Mouse (Mus musculus) thymus, postnatal 25 days (tissue): ENCODE results near the gene Tbc1d2b.

Experiments used
- DNase-seq: peaks from one replicate; pipeline ENCODE4 v3.0.0; 2022

The Tbc1d2b gene

DNA sequence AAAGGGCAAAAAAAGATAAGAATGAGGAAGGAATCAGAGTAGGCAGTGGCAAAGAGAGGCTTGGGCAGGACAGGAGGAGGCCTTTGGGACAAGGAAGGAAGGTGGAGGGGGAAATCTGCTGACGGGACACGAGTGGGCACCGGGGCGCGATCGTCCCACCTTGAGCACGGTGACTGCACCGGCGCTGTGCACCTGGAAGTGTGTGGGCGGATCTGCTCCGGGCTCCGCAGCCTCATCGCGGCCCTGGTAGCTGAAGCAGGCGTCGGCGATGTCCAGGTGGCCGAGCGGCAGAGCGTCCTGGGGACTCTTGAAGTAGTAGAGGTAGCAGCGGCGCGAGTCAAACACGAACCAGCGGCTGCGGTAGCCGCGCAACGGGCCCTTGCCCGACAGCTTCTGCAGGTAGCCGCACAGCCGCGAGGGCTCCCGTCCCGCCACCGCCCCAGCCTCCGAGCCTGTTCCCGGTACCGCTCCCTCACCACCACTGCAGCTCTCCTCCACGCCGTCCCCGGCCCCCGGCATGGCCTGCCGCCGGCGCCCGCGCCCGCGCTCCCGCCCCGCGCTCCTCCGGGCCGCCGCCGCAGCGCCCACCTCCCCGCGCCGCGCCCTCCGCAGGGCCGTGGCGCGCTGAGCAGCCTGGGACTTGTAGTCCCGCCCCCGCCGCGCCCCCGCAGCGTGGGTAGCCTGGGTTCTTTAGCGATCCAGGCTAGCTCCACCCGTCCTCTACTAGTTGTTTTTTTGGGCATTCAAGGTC, at the start of gene Tbc1d2b:
Gene Tbc1d2b (minus strand): TSS at position 612 of the 751 bp plus-strand sequence.
- peak; percentile 79 for DNase-seq

DNA sequence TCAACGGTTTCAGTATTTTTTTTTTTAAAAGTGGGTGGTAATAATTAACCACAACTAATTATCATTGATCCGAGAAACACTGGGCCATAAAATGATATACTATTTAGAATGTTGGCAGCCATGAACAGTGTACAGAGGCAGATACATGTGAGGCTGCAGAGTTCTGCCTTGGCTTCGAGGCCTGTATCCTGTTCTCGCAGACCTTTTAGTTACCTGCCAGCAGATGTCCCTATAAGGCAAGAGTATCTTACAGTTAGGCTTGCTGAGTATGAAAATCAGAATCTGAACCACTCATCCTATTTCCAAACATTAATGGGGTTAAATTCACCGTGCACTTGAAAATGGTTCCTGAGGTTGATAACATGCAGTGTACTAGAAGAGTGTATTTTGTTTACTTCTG, 45.7 kb upstream of the Tbc1d2b start:
- no peak for DNase-seq

DNA sequence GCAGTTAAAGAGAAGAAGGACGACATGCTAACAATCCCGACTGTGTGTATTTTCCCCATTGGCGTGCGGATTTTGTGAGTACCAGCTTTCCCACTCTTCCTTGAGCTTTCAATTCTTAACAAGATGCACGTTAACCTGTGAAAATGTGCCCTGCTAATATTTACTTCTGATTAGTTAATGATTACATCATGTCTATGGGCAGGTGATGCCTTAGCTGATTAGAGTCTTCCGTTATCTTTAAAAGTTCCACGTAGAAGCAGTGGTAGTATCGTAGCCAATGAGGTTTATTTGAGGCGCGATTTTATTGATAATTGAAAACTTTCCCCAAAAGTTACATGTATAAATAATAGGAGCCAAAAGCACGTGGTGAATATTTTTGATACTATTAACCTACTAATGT, 45.1 kb upstream of the Tbc1d2b start:
- DNase-seq = no peak

DNA sequence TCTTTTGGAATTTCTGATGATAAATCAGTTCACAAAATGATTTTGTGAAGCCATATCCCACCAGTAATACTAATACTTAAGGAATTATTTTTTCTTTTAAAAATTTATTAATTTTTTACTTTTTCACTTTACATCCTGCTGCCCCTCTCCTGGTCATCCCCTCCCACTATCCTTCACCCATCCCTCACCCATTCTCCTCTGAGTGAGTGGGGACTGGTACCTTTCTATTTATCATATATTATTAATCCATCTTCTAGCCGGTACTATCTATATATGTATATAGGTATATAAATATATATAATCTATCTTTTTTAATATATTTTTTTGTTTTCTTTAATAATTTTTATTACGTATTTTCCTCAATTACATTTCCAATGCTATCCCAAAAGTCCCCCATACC, 33.6 kb upstream of the Tbc1d2b start:
- no peak for DNase-seq

DNA sequence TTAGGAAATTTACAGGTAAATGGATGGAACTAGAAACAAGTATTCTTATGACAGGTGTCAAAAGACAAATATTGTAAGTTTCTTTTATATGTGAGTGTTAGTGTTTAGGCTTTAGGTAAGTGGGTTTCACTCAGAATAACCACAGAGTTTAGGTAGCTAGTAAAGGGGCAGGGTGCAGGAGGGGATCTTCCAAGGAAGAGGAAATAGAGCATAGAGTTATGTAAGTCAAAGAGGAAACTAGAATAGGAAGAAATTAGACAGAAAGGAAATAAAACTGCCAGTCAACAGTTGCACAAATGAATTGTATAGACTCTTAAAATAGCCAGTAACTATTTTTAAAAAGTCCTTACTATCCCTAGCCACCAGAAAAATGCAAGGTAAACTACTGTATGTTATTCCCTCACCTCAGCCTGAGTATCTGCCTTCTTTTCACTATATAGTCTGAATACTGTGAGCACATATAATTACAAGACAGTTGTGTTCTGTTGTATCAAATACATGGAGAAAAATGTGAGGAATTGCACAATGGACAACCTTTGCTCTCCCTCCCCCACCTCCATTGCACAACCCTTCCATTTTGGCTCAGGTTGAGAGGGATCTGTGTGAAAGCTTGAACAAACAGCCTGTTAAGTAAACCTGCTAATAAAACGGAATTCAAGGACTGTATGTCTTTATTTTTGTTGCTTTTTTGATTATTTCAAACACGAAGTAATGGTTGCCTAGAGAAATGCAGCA, 32.7 kb upstream of the Tbc1d2b start:
- DNase-seq = no peak

DNA sequence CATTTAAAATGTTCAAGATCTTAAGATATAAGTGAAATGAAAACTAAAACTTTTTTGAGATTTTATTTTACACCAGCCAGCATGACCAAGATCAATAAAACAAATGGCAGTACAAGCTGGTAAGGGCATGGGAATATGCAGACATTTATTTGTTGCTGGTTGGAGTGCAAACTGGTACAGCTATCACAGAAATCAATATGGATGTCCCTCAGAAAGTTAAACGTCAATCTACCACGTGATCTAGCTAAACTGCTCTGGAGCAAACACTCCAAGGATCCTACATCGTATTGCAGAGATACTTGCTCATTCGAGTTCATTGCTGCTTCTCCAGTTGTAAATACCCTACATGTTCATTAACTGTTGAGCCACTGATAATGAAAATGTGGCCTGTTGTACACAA, 32.1 kb upstream of the Tbc1d2b start:
- no peak for DNase-seq

DNA sequence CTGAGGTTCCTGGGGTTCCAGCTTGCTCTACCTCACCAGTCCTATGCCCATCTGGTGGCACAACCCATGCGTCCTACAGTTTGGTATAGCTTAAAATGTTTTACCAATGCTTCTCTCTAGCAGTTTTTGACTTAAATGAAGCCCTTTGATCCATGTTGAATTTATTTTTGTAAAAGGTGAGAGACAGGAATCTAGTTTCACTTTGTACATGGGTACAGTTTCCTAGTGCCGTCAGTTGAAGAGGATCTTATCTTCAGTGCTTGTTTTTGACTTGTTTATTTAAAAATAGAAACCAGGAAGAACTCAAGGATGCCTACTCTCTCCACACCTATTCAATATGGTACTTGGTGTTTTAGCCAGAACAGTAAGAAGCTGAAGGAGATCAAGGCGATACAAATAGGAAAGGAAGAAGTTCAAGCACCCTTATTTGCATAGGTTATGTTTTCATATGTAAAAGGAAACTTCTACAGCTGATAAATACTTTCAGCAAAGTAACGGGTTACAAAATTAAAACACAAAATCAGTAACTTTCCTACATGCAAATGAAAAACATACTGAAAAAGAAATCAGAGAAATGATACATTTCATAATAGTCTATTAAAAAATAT, 30.6 kb upstream of the Tbc1d2b start:
- no peak for DNase-seq

DNA sequence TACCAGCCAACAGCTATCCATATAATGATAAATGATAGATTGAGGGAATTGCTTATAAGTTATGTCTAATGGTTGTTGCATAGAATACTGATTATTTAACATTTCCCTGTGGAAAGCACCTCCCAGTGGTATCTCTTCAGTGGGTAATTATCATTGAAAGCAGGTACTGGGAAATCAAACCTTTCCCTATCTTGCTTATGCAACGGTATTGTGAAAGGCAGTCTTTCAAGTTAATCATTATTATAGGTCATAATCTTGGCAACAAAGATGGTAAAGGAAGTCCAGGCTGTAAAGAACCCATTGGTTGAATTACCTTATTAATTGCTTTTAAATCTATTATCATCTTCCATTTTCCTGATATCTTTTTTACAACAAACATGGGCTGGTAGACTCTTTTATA, 27.0 kb upstream of the Tbc1d2b start:
- no peak for DNase-seq

DNA sequence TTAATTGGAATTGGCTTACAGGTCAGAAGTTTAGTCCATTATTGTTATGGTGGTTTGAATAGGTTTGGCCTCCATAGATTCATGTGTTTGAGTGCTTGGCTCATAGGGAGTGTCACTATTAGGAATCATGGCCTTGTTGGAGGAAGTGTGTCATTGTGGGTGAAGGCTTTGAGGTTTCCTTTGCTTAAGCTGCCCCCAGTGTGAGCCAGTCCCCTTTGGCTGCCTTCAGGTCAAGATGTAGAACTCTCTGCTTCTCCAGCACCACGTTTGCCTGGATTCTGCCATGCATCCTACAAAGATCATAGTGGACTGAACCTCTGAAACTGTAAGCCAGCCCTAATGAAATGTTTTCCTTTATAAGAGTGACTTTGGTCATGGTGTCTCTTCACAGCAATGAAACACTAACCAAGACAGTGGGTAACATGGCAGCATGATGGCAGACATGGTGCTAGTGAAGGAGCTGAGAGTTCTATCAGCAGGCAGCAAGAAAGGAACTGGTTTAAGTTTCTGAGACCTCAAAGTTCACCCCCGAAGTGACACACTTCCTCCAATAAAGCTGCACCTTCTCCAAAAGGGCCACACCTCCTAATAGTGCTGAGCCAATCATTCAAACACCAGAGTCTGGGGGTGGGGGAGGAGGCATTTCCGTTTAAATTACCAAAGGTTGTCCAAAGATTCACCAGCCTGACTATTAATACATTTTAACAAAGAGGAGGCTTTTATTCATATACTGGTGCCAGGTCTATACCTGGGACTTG, 23.2 kb upstream of the Tbc1d2b start:
- no peak for DNase-seq

DNA sequence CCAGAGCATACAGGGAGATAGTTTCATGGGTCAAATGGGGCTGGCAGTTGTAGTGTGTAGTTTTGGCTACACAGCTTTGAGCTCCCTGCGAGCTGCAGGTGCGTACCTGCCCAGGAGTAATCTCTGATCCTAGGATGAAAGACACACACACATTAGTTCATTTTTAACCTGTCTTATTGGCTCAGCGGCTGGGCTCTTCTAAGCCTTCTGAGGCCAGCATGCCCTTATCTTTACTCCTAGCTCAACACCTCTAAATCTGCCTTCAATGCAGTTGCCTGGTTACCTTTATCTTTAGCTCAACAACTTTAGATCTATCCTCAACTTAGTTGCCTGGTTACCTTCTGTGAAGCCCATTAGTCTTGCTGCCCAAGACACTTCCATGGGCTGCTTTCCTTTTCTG, 7.8 kb upstream of the Tbc1d2b start:
- no peak for DNase-seq

DNA sequence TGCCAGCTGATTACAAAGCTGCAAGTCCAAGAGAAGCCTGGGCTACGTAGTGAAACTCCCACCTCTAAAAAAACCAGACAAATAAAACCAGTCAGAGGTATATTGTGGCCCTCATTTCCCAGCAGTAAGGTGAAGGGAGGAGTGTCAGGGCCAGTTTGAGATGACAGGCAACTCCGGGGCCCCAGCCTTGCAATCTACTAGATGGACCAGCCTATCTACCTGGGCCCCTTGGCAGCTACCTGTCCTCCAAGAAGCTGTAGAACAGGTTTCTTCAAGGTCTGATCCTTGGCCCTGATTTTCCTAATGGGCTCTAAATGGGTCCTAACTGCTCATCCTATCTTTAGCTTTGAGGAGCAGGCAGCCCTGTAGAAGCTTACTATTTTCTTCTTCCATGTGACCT, 7.3 kb upstream of the Tbc1d2b start:
- no peak for DNase-seq

DNA sequence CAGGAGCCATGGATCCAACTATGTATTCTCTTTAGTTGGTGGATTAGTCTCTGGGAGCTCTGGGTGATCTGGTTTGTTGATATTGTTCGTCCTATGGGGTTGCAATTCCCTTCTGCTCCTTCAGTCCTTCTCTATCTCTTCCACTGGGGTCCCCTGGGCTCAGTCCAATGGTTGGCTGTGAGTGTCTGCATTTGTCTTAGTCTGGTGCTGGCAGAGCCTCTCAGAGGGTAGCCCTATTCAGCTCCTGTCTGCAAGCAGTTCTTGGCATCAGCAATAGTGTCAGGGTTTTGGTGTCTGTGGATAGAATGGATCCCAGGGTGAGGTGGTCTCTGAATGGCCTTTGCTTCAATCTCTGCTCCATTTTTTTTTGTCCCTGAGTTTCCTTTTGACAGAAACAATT, 6.2 kb upstream of the Tbc1d2b start:
- no peak for DNase-seq

DNA sequence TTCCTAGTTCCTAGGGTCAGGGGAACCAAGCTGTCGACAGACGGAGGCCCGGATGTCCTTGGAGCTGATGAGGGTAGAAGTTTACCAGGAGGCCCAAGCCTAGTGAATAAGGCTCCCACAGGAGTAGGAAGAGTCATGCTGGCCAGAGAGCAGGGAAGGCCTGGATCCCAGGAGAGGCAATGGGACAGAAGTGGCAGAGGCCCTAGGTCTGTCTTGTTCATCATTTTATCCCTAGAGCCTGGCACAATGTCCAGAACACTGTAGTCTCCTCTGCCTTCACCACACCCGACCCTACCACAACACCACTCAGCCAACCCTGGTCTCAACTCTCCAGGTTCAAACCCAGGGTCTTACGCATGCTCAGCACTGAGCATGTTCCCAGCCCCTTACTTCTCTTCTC, 5.3 kb upstream of the Tbc1d2b start:
- no peak for DNase-seq

DNA sequence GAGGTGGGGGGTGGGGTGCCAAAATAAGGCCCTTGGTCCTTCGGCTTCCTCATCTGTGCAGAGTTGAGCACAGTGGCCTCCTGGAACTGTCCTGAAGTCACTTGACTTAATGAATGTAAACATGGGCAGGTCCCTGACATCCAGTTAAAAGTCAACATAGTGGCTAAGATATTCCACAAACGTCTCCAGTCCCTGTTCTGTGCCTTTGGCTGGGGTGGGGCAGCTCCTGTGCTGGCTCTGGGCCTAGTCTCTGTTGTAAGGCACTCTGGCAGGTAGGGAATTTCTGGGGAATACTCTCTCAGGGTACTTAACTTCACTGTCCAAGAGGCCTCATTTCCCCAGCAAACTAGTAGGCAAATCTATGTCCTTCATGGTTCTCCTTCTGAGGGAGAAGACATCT, 4.9 kb upstream of the Tbc1d2b start:
- no peak for DNase-seq

DNA sequence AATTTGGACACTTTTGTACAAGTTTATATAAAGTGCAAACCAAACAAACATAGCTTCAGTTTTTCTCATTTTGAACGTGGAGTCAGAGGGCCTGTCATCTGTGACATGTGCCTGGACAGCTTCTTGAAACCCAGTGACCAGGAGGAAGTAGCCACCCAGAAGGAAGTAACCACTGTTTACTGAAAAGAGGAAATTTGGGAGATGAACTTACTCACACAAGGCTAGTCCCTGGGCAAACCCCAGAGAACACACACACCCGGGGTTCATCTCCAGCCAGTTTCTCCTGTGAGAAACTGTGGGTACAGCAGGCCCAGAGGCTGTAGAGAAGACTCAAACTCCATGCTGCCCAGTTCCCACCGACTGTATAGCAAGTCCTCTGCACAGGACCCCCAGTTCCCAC, 3.9 kb upstream of the Tbc1d2b start:
- no peak for DNase-seq

DNA sequence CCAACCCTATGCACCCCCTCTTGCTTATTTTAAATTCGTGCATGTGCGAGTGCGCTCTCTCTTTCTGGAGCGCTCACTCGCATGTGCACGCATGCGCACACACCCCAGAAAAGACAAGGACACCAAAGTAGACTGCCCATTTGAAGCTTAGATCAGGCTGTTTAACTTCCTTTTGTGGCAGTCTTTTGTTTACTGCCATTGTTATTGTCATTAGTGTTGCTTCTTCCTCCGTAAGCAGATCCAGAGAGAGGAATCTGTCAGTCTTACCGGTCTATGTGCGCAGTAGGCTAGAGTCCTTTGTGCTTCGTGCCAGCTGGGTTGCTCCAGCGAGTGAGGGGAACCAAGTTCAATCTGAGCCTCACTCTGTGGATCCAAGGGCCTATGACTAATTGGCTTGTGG, 1.7 kb upstream of the Tbc1d2b start:
- no peak for DNase-seq

DNA sequence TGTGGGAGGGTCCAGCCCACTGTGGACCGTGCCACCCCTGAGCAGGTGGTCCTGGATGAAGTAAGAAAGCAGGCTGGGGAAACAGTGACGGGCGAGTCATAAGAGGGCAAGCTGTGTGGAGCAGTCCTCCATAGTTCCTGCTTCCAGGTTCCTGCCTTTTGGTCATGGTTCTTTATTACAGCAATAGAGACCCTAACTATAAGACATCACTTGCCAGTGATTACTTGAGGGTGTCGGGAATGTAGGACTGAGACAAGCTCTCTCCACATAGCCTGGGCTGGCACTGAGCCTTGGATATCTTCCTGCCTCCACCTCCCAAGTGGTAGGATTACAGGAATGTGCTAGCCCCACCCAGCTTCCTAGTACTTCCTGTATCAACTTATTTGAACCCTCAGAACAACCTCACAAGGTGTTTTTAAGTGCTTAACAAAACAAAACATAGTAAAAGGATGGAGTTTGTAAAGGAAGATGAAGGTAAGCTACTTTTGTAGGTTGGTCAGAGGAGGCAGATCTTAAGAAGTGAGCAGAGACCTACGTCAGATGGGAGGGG, 1.0 kb upstream of the Tbc1d2b start:
- no peak for DNase-seq

DNA sequence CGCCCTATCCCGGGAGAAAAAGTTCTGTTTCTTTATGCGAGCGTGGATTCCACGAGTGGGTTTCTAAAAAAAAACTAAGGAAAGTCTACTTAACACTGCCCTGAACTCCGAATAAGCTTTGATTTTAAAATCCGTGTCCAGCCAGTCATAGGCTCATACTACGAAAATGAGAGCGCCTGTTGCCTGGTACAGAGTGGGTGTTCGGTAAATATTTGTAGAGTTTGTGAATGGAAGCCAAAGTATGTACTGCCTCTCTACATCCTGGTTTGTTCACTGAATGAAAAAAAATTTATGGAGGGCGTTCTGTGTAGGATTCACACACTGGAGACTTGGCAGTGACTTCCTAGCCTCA, 316 bp upstream of the Tbc1d2b start:
- no peak for DNase-seq

DNA sequence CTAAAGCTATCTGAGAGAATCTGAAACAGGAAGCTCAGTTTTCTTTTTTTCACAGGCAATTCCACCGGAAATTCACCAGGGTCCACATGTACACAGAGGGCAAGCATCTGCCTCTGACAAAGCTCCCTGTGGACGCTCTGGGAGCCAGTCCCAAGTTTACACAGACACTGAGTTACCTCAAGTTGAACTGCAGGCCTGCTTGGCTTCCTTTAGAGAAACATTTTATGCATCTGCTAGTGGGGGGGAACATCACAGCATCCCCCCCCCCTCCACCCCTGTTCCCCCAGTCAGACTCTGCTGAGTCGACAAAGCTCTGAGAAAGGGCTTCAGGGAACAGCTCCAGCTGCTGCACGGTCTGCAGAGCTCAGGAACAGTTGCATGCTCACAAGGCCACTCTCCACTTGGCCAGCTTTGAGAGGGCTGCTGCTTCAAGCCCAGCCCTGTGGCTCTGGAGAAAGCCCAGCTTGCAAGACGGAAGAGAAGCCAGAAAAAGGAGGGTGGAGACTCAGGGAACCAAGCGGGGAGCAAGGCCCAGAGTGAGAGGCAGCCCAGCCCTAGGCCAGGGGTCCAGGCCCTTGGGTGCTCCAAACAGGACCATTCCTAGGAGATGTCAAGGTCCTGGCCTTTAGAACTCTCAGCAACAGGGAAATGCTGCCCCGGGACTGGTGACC, 1.5 kb downstream of the Tbc1d2b start:
- peak; percentile 59 for DNase-seq

DNA sequence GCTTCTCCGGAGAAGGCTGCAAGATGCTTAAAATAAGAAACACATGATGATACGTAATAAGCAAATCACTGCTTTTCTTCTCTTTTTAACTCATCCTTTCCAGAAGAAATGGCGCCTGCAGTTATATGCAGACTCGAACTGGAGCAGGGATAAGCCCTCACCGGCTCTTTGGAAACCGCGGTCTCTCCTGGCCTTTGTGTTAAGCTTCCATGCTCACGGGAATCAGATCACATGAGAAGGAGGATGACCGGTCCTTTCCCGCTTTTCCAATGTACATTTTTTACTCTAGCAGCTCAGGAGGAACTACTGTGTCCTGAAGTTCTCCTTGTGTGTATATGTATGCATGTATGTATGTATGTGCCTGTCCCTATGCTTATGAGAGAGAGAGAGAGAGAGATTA, 3.7 kb downstream of the Tbc1d2b start:
- no peak for DNase-seq

DNA sequence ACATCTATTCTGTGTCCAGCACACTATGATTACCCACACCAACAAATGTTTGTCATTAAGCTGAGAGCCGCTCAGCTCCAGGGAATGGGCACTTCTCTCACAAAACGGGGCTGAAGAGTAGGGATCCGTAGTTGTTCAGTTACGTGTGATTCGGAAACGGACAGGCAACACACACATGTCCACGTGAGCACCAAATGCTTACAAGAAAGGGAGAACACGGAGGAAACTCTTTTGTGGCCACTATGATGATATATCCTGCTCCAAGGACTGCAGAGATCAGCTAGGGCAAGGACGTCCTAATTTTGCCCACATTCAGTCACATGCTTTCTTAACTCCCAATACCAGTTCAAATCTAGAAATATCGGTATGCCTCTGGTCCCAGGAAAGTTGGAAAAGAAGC, 4.5 kb downstream of the Tbc1d2b start:
- no peak for DNase-seq

DNA sequence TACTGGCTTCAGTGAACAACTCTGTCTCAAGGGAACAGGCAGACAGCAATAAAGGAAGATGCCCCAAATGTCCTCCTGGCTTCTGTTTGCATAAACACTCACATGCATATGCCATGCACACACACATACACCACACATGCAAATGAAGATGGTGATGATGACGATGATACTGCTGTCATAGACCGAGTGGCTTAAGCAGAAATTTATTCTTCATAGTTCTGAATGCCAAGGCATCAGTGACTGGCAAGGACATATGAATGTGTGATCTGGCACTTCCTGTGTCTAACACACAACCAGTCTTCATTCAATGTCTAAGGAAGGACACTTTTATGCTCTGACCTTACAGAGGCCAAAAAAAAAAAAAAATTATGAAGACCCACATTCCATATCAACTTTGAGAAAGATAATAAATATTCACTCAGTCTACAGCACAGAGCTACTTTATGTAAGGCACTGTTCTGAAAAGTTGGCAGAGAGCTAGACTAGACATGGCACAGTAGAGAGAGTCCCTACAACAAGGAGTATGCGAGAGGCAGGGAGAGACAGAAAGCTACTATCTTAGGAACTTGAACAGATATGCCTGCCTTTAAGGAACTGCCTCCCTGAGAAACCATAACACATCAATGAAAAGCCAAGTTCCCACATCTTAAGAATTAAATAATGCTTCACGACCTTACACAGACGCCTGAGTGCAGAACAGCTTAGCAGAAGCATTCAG, 5.1 kb downstream of the Tbc1d2b start:
- no peak for DNase-seq
